Mouse (Mus musculus) CH12.LX (cell line): ENCODE measurements around the gene Slc2a3.

Experiments used
- CTCF ChIP-seq, 2 experiments: IDR thresholded peaks in 1 of 2; conservative IDR thresholded peaks in 1 of 2; 2 replicates each; pipeline ENCODE4 v1.5.1; 2011 to 2012; ENCODE audit warnings: low read depth in 2 of 2, low read length in 2 of 2, improper control_type of control experiment in 1 of 2, inconsistent platforms in 1 of 2, mild to moderate bottlenecking in 1 of 2, moderate library complexity in 1 of 2
- E2F4 ChIP-seq: IDR thresholded peaks from 2 replicates; pipeline ENCODE4 v1.6.1; 2011; ENCODE audit warnings: low read depth, low read length, improper control_type of control experiment; ENCODE audit not compliant: insufficient replicate concordance
- EP300 ChIP-seq: IDR thresholded peaks from 2 replicates; pipeline ENCODE4 v1.6.1; 2011; ENCODE audit warnings: low read length, improper control_type of control experiment
- JUND ChIP-seq: conservative IDR thresholded peaks from 2 replicates; pipeline ENCODE4 v1.6.1; 2011; ENCODE audit warnings: low read depth, low read length, improper control_type of control experiment
- KAT2A ChIP-seq: IDR thresholded peaks from 2 replicates; pipeline ENCODE4 v1.6.1; 2012; ENCODE audit warnings: low read length, improper control_type of control experiment, inconsistent platforms; ENCODE audit not compliant: insufficient replicate concordance
- NELFE ChIP-seq: IDR thresholded peaks from 2 replicates; pipeline ENCODE4 v1.6.1; 2011; ENCODE audit warnings: low read depth, low read length, improper control_type of control experiment
- NRF1 ChIP-seq: IDR thresholded peaks from 2 replicates; pipeline ENCODE4 v1.6.1; 2014; ENCODE audit warnings: low read depth, mild to moderate bottlenecking, inconsistent platforms, low read length, improper control_type of control experiment, moderate library complexity
- POLR2A ChIP-seq: IDR thresholded peaks from 2 replicates; pipeline ENCODE4 v1.6.1; 2011; ENCODE audit warnings: low read depth, mild to moderate bottlenecking, improper control_type of control experiment, low read length
- POLR2AphosphoS2 ChIP-seq: IDR thresholded peaks from 2 replicates; pipeline ENCODE4 v1.6.1; 2011; ENCODE audit warnings: low read depth, low read length, improper control_type of control experiment
- RCOR1 ChIP-seq: conservative IDR thresholded peaks from 2 replicates; pipeline ENCODE4 v1.6.1; 2012; ENCODE audit warnings: low read depth, mild to moderate bottlenecking, inconsistent platforms, low read length, improper control_type of control experiment
- USF2 ChIP-seq: conservative IDR thresholded peaks from 2 replicates; pipeline ENCODE4 v1.6.1; 2011; ENCODE audit warnings: low read depth, low read length, improper control_type of control experiment
- ZC3H11A ChIP-seq: IDR thresholded peaks from 2 replicates; pipeline ENCODE4 v1.6.1; 2012; ENCODE audit warnings: low read depth, mild to moderate bottlenecking, inconsistent platforms, low read length, improper control_type of control experiment

DNA sequence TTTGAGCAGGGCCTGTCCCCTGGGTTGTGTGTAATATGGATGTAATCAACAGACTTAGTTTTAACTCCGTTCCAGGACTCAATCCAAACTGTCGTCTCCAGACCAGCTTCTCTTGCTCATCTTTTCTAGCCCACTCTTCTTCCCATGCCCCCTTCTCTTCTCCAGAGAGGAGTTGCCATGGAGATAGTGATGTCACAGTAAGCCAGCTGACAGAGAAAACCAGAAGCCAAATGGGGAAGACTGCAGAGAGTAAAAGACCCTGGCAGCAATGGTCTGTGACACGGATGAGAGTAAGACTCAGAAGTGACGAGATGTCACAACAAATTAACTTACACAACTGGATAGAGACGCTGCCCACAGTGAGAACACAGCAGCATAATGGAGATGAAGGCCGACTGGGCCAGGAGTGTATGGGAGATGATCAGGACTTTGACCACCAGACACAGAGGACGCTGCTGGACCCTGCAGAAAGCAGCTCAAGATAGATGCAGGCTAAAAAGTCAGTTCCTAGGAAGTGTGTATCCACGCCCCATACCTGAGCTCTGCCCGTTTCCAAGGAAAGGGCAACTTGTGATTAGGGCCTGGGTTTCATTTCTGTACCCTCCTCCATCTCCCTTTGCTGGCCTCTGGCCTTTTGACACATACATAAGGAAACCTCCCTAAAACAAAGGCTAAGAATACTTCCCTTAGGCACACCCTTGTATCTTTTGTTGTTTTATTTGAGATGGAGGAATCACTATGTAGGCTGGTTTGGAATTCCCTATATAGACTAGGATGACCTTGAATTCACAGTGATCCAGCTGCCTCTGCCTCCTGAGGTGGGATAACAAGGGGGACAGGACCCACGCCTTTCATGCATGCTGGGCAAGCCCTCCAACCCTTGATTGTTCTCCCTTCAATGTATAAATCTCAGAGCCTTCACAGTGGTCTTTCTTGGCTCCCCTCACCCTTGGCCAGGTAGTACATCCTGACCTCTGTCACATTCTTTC is 31.4 kb downstream of the Slc2a3 start:
- TF ChIP-seq POLR2A (no peak), NRF1 (no peak), CTCF (conservative IDR thresholded peaks at IDR 0.05 in 1 of 2, IDR thresholded peaks at IDR 0.05 in 1 of 2; ENCODE audit: low read depth in 2 of 2, low read length in 2 of 2) (no peak), NELFE (no peak), USF2 (no peak), EP300 (no peak), POLR2AphosphoS2 (no peak), RCOR1 (no peak), ZC3H11A (no peak), JUND (no peak), E2F4 (no peak), KAT2A (no peak)
